Mouse (Mus musculus): ENCODE measurements around the gene Nrxn3. TPM values are rescaled to one million over a fixed set of nuclear protein-coding genes. Genes with fewer than 3 reads are reported as not detected.

Gene Nrxn3
- polyA plus RNA-seq, 1 experiment from 2014 or later: 1.0 TPM

GRCm38 (mm10) chr12:89672819-89673218 lies 950.1 kb downstream of the Nrxn3 start:
- Histone ChIP-seq H3K27ac (no peak overlapping the region), H3K27me3 (no peaks in the 10 kb centered on the region), H3K4me1 (peaks cover 9% of the 10 kb centered on the region), H3K4me3 (no peak overlapping the region), H3K9ac (no peak overlapping the region), H3K36me3 (no peaks in the 10 kb centered on the region), H3K9me3 (no peaks in the 10 kb centered on the region), H3K4me2 (replicated peaks) (no peak overlapping the region)
- WGBS: 70% methylated on average over 2 of the region's 2 CpGs
- ATAC-seq (ENCODE audit: low FRiP score, low read depth): no peak

DNA sequence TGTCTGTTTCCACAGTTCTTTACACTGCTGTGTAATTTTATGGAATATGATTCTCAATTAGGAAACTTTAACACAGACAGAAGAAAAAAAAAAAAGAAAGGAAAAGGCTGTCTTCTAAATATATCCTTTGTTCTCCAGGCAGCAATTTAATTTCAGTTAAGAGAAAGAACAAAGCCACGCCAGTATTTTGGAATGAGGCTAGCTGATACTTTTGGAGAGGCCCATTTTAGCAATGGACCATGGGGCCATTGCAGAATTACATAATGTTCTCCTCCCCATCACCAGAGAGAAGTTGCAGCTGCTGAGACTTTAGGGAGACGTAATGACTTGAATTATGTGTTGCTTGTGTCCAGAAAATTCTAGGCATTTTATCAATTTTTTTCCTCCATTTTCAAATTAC lies 963.0 kb downstream of the Nrxn3 start:
- H3K4me1 ChIP-seq: no peaks in the 10 kb centered on the region
- no peak overlapping the region for H3K9ac ChIP-seq
- H3K4me3 ChIP-seq: no peak overlapping the region
- no peak overlapping the region for H3K4me2 ChIP-seq (replicated peaks)
- ATAC-seq (ENCODE audit: low FRiP score, low read depth): no peak
- no peaks in the 10 kb centered on the region for H3K36me3 ChIP-seq
- no peaks in the 10 kb centered on the region for H3K9me3 ChIP-seq
- 84% methylated on average over 2 of the region's 2 CpGs for WGBS
- no peak overlapping the region for H3K27ac ChIP-seq
- no peaks in the 10 kb centered on the region for H3K27me3 ChIP-seq

DNA sequence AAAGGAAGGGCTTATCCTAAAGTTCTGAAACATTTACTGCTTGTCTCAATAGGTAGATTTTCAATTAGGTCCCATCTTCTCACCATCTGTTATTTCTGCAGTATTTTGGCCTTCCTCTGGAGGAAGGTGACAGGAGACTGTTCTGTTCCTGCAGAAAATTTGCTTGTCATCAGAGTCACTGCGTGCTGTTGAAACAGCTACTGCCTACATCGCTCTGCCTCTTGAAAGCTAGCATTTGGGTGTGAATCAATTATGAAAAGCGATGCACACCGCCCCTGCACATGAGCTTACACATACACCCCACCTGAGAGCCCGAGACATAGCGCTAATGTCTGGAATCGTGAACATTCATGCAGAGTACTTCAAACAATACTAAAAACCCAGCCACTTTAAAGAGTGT lies 966.4 kb downstream of the Nrxn3 start:
- no peak for ATAC-seq (ENCODE audit: low FRiP score, low read depth)
- 92% methylated on average over 7 of the region's 7 CpGs for WGBS
- no peaks in the 10 kb centered on the region for H3K4me1 ChIP-seq

GRCm38 (mm10) chr12:89699469-89699868 lies 976.8 kb downstream of the Nrxn3 start:
- 8% methylated on average over 4 of the region's 4 CpGs for WGBS
- no peaks in the 10 kb centered on the region for H3K27me3 ChIP-seq
- no peak for ATAC-seq (ENCODE audit: low FRiP score, low read depth)

More for the DNA sequence above, 966.4 kb downstream of the Nrxn3 start:
- Histone ChIP-seq H3K9ac (no peak overlapping the region), H3K9me3 (no peaks in the 10 kb centered on the region), H3K27me3 (no peaks in the 10 kb centered on the region), H3K4me2 (replicated peaks) (no peak overlapping the region), H3K27ac (no peak overlapping the region), H3K36me3 (no peaks in the 10 kb centered on the region), H3K4me3 (no peak overlapping the region)

DNA sequence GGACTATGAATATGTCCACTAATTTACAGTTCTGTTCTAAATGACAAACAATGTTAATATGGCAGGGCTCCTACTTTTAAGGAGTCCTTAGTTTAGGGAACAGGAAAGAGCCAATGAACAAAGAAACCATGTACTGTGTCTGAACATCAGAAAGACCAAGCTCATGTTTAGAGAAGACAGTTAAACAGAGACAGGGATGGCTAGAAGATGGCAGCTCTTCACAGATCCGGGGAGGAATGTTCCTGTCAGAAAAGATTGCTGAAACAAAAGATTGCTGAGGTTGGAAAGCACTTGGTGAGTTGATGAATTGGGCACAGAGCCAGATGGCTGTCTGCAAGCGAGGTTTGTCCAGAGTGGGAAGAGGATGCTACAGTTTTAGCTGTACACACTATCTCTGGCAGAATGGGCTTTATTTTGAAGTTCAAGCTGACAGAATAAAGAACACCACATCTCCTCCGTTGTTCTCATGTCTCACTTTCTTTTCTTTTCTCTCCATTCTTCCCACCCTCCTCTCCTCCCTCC lies 978.3 kb downstream of the Nrxn3 start:
- Histone ChIP-seq H3K4me2 (replicated peaks) (no peak overlapping the region), H3K9me3 (no peaks in the 10 kb centered on the region), H3K9ac (no peak overlapping the region), H3K27ac (no peak overlapping the region), H3K4me1 (no peaks in the 10 kb centered on the region), H3K4me3 (no peak overlapping the region), H3K36me3 (no peaks in the 10 kb centered on the region), H3K27me3 (no peaks in the 10 kb centered on the region)
- ATAC-seq (ENCODE audit: low FRiP score, low read depth): no peak
- WGBS: 59% methylated on average over 3 of the region's 3 CpGs

More at GRCm38 (mm10) chr12:89699469-89699868, 976.8 kb downstream of the Nrxn3 start:
- Histone ChIP-seq H3K9me3 (no peaks in the 10 kb centered on the region), H3K4me2 (replicated peaks) (no peak overlapping the region), H3K27ac (no peak overlapping the region), H3K4me1 (no peaks in the 10 kb centered on the region), H3K9ac (no peak overlapping the region), H3K4me3 (no peak overlapping the region), H3K36me3 (no peaks in the 10 kb centered on the region)

DNA sequence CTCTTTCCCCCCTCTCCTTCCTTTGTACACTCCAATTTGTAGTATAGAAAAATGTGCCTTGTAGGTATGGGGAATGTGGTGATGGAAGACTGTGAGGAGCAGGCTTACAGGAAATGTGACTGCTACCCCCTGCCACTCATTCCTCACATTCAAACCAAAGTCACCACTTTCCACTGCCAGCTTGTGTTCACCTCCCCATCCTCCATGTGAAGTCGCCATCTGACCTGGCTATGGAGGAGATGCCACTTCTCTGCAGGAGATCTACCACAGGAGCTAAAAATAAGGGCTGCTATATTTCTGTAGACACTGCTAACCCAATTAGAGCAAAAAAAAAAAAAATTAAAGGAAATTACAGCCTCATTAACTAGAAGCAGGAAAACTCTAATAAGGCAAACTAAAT lies 980.3 kb downstream of the Nrxn3 start:
- WGBS: 70% methylated on average over 1 of the region's 1 CpGs
- Histone ChIP-seq H3K4me2 (replicated peaks) (no peak overlapping the region), H3K9me3 (no peaks in the 10 kb centered on the region), H3K9ac (no peak overlapping the region), H3K36me3 (no peaks in the 10 kb centered on the region), H3K27ac (no peak overlapping the region), H3K4me1 (no peaks in the 10 kb centered on the region), H3K27me3 (no peaks in the 10 kb centered on the region), H3K4me3 (no peak overlapping the region)
- no peak for ATAC-seq (ENCODE audit: low FRiP score, low read depth)

- no peaks in the 10 kb centered on the region for H3K27me3 ChIP-seq
- no peak overlapping the region for H3K9ac ChIP-seq
- H3K4me2 ChIP-seq (replicated peaks): no peak overlapping the region
- no peaks in the 10 kb centered on the region for H3K4me1 ChIP-seq
- H3K4me3 ChIP-seq: no peak overlapping the region
- WGBS: 66% methylated on average over 4 of the region's 4 CpGs
- H3K27ac ChIP-seq: no peak overlapping the region
- no peaks in the 10 kb centered on the region for H3K36me3 ChIP-seq
- no peaks in the 10 kb centered on the region for H3K9me3 ChIP-seq
- ATAC-seq (ENCODE audit: low FRiP score, low read depth): no peak
These were observed 985.2 kb downstream of the Nrxn3 start for GRCm38 (mm10) chr12:89707913-89708312.

DNA sequence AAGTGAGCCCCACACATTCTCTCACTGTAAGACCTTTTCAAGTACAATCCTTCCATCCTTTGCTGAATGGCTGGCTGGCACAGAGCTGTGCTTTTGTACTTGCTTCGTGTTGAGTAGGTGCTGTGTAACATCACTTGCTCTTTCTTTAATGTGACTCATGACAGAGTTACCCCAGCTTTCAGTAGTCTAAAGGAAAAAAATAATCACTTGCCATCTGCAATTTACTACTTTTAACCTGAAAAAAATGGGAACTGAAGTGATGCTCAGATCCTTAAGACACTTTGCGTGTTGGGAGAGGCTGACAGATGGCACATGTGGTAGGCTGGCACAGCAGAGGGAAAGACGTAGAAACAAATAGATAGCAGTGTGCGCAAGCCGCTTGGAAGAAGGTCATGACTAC lies 987.8 kb downstream of the Nrxn3 start:
- Histone ChIP-seq H3K9me3 (no peaks in the 10 kb centered on the region), H3K4me2 (replicated peaks) (no peak overlapping the region), H3K9ac (no peak overlapping the region), H3K27me3 (no peaks in the 10 kb centered on the region), H3K4me3 (no peak overlapping the region), H3K36me3 (no peaks in the 10 kb centered on the region), H3K4me1 (no peaks in the 10 kb centered on the region), H3K27ac (no peak overlapping the region)
- 87% methylated on average over 5 of the region's 5 CpGs for WGBS
- no peak for ATAC-seq (ENCODE audit: low FRiP score, low read depth)

GRCm38 (mm10) chr12:89711791-89712190 lies 989.1 kb downstream of the Nrxn3 start:
- no peaks in the 10 kb centered on the region for H3K27me3 ChIP-seq
- H3K27ac ChIP-seq: no peak overlapping the region
- no peaks in the 10 kb centered on the region for H3K9me3 ChIP-seq
- H3K4me2 ChIP-seq (replicated peaks): no peak overlapping the region
- no peak overlapping the region for H3K4me3 ChIP-seq
- no peak for ATAC-seq (ENCODE audit: low FRiP score, low read depth)
- WGBS: 91% methylated on average over 1 of the region's 1 CpGs
- no peaks in the 10 kb centered on the region for H3K4me1 ChIP-seq
- no peaks in the 10 kb centered on the region for H3K36me3 ChIP-seq
- no peak overlapping the region for H3K9ac ChIP-seq

DNA sequence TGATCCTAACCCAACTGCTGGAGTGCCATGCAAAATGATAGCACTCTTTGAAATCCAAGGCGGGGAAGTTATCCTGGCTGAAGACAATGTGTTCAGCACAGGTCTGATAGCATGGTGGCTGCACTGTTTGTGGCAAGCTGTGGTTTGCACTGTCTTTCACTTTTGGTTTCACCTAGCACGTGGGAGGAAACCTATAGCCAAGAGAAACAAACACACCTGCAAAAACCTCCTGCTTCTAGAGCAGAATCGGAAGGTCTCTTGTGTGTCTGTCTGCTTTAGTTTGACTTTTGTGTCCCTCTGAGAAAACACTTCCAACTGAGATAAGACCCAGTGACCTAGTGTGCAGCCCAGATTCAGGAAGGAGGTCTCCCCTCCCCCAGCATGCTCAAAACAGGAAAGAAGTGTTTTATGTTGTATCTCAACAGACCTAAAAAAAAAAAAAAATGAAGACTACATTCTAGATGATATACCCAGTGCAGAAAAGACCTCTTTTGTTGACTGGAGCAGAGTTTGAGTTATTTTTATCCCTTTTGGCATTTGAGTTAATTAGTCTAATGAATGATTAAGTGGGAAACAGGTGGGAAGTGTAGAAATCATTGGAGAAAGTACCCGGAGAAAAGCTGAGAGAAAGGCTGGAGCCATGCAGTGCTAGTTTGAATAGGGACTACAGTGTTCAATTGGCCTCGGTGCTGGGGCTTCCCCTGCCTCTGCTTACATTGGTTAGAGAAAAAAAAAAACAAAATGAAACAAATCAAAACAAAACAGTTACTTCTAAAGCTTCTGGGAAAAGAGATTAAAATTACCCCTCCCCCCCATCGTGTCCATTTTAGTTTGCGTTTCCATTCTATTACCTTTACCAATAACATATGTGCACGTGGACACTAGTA lies 996.8 kb downstream of the Nrxn3 start:
- Histone ChIP-seq H3K27ac (no peak overlapping the region), H3K4me1 (no peaks in the 10 kb centered on the region), H3K9ac (no peak overlapping the region), H3K4me2 (replicated peaks) (no peak overlapping the region), H3K9me3 (no peaks in the 10 kb centered on the region), H3K27me3 (no peaks in the 10 kb centered on the region), H3K4me3 (no peak overlapping the region), H3K36me3 (no peaks in the 10 kb centered on the region)
- ATAC-seq (ENCODE audit: low FRiP score, low read depth): no peak
- 53% methylated on average over 8 of the region's 8 CpGs for WGBS

GRCm38 (mm10) chr12:89720945-89721344 lies 998.3 kb downstream of the Nrxn3 start:
- Histone ChIP-seq H3K27ac (no peak overlapping the region), H3K9ac (no peak overlapping the region), H3K4me2 (replicated peaks) (no peak overlapping the region), H3K4me3 (no peak overlapping the region), H3K27me3 (no peaks in the 10 kb centered on the region), H3K4me1 (no peaks in the 10 kb centered on the region), H3K9me3 (no peaks in the 10 kb centered on the region), H3K36me3 (no peaks in the 10 kb centered on the region)
- ATAC-seq (ENCODE audit: low FRiP score, low read depth): no peak
- WGBS: 69% methylated on average over 3 of the region's 3 CpGs

GRCm38 (mm10) chr12:89722462-89722861 lies 999.8 kb downstream of the Nrxn3 start:
- Histone ChIP-seq H3K9me3 (no peaks in the 10 kb centered on the region), H3K4me2 (replicated peaks) (no peak overlapping the region), H3K4me1 (no peaks in the 10 kb centered on the region), H3K36me3 (no peaks in the 10 kb centered on the region), H3K27me3 (no peaks in the 10 kb centered on the region), H3K27ac (no peak overlapping the region), H3K9ac (no peak overlapping the region), H3K4me3 (no peak overlapping the region)
- 82% methylated on average over 14 of the region's 14 CpGs for WGBS
- no peak for ATAC-seq (ENCODE audit: low FRiP score, low read depth)

- H3K27ac ChIP-seq: no peak overlapping the region
- H3K36me3 ChIP-seq: no peaks in the 10 kb centered on the region
- no peak overlapping the region for H3K9ac ChIP-seq
- no peaks in the 10 kb centered on the region for H3K9me3 ChIP-seq
- no peak overlapping the region for H3K4me2 ChIP-seq (replicated peaks)
- WGBS: 53% methylated on average over 3 of the region's 3 CpGs
- no peak overlapping the region for H3K4me3 ChIP-seq
- no peaks in the 10 kb centered on the region for H3K4me1 ChIP-seq
- no peak for ATAC-seq (ENCODE audit: low FRiP score, low read depth)
- H3K27me3 ChIP-seq: no peaks in the 10 kb centered on the region
These were observed 1001.4 kb downstream of the Nrxn3 start for GRCm38 (mm10) chr12:89724048-89724447.
